Mouse (Mus musculus) natural killer cell, adult 2 months (primary cell): ENCODE results near the gene Ppp1ca.

Experiments
- DNase-seq, 2 experiments: peaks; one replicate each; pipeline ENCODE4 v3.0.0; 2022; ENCODE audit warnings: low spot score in 2 of 2

The Ppp1ca gene

DNA sequence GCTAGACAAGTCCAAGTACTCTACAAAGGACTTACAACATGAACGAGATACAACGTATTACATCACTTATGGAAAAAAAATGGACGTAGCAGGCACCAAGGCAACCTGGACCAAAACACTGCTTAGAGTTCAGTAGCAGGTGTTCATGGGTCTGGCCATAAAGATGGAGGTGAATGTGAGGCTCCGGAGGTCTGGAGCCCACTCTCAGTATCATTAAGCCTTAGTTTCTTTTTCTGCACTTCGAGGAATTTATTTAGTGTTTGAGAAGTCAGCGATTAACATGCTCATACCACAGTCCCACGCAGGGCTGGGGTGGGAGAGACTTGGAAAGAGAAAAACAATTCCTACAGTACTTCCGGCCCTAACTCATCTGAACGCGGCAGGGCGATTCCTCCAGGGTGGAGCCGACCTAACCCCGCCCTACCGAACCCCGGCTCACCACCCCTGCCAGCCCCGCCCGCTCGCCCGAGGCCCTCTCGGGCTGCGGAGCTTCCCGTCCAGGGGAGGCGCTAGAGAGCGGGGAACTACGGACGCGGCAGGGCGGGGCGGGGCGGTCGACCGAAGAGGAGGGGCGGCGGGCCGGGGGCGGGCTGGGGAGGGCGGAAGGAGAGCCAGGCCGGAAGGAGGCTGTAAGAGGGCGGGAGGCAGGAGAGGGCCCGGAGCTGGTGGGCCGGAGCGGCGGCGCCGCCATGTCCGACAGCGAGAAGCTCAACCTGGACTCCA, at the start of gene Ppp1ca:
TSS of gene Ppp1ca (plus strand) at position 538 of the 723 bp plus-strand sequence.
- DNase-seq = peak; percentile 91 to 96

DNA sequence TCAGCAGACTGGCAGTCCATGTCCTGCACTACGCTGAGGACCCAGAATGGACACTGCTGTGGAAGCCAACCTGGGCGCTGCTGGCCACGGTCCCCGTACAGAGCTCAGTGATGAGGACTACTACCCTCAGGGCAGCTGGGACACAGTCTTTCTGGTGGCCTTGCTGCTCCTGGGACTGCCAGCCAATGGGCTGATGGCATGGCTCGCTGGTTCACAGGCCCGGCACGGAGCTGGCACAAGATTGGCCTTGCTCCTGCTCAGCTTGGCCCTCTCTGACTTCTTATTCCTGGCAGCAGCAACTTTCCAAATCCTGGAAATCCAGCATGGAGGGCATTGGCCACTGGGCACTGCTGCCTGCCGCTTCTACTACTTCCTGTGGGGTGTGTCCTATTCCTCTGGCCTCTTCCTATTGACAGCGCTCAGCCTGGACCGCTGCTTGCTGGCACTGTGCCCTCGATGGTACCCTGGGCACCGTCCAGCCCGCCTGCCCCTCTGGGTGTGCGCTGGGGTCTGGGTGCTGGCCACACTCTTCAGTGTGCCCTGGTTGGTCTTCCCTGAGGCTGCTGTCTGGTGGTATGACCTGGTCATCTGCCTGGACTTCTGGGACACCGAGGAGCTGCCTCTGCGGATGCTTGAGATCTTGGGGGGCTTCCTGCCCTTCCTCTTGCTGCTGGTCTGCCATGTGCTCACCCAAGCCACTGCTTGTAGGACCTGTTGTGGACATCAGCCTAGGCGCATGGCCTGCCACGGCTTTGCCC, 49.3 kb upstream of the Ppp1ca start:
- DNase-seq = no peak

DNA sequence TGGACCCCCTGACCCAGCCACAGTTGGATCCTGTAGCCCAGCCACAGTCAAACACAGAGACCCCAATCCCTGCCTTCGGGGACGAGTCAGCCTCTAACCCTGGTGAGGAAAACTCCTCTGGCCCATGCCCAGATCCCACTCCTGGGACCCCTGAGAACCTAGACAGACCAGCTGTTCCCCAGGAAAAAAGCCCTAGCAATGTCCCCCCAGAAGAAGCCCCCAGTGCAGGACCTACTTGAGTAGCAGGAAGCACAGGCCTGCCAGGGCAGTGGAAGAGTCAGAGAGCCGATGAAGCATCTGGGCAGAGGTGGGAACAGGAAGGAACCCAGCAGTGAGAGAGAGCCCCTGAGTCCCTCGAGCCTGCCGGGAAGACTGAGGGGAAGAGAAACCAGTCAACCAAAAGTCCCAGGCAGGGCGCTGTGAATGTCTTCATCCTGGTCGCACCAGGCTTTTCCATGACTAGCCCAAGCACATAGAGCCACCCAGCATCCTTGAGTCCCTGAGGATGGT, 48.1 kb upstream of the Ppp1ca start, which contains the start of gene Cabp4:
TSS of gene Cabp4 (minus strand) at position 275 of the 510 bp plus-strand sequence.
- no peak for DNase-seq

DNA sequence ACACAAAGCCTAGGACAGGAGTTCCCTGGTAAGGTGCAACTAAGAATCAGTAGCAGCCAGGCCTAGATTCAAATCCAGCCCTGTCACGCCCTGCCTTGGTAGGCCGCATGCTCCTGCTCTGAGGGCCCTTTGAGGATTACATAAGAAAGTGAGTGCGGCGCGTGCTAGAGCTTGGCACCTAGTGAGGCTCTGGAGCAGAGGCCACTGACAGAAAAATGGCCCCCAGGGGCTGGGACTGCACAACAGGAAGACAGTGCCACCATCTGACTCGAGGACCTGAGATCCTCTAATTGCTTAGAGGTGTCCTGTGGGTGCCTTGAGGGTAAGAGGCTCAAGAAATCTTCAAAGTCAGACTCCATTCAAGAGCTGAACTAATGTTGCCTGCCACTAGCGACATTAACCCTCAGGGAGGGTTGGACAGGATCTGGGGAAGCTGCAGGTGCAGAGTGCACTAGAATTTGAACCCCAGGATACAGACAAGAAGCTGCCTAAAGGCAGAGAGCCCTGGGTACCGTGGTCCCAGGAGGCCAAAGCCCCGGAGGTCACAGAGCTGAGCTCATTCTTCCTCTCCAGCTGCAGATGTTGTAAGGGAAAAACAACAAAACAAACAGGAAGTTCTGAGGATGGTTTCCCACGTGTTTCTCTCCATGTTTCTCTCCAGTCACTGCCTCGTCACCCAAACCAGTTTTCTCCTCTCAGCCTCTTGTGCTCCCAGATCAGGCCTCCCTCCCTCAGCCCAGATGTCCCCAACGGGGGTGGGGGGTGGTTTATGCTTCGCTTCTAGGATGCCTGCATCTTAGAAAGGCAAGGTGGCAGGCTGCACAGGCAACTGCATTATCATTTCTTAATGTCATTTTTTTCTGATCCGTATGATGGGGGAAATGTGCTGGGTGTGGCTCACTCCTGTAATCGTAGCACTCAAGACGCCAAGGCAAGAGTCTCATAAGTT, 47.0 kb upstream of the Ppp1ca start:
- DNase-seq = no peak

DNA sequence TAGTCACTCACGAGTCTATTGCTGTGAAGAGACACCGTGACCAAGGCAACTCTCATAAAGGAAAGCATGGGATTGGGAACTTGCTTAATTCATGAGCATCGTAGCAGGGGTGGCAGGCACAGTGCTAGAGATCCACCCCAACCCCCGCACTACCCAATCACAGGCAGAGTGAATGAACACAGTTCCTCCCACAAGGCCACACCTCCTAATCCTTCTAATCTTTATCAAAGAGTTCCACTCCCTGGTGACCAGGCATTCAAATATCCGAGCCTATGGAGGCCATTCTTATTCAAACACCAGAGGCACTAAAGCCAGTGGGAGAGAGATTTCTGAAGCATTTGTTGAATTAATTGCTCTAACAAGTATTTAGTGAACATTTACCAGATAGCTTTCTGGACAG, 45.9 kb upstream of the Ppp1ca start:
- DNase-seq = no peak

DNA sequence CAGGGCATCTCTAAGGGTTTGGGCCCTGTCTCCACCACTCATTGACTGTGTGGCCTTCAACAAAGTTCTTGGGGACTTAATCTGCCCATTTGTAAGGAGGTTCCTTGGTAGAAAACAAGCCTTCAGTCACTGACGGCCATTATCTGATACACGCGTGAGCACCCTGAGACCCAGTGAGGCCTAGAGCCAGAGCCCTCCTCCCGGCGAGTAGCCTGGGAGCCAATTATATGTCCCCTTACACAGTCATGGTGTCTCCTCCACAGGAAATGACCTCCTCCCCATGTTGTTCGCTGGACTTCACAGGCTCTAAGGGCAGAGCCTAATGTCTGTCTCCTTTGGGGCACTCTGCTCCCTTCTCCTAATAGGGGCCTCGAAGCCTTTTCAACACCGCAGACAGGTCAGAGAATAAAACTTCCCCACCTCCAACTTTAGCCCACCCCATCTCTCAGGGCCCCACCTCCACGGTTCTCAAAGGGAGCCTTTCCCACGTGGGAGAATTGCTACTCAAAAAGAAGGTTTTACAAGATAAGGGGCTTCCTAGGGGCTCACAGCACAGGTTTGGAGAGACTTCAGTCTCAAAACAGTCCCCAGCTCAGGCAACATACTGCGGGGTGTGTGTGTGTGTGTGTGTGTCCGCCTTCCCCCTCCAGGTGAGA, 45.4 kb upstream of the Ppp1ca start:
- DNase-seq = no peak

DNA sequence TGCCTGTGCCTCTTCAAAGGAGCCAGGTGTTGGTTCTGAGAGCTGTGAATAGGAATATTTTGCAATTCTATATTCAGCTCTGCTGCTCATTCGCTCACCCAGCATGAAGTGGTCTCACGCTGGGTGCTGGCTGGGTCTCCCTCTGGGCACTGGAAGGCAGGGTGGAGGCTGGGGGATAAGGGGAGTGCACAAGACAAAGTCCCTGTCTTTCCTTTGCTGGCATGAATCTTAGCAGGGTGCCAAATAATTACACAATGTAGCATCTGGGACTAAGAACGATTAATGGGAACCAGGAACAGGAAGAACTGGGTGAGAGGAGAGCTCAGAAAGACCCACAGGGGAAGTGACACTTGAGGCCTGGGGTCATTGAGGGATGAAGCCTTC, 44.9 kb upstream of the Ppp1ca start:
- DNase-seq = no peak

DNA sequence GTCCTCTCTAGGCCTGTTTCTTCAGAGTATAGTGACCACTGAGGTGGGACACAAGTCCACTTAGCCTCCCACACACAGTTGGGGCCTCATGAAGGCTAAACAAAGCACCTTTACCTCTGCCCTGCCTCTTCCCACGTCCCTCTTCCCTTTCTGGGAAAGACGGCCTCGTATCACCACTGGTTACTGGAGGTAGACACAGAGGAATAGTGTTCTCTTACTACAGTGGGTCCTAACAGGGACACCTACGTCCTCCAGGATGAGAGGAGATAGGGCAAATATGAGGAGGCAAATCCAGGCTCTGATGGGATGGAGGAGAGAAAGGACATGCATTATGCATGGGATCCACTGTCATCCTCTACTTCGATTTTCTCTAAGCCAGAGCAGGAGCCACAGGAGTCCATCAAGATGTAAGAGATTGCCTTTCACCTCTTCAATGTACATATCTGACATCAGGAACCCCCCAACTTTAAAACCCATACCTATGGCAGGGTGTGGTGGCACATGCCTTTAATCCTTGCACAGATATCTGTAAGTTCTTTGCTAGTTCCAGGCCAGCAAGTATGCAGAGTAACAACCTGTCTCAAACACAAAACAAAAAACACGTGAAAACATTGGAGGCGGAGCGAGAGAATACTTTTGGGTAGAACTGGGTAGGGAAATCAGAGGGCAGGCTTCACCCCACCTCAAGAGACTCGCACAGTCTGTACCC, 43.9 kb upstream of the Ppp1ca start:
- DNase-seq = no peak

DNA sequence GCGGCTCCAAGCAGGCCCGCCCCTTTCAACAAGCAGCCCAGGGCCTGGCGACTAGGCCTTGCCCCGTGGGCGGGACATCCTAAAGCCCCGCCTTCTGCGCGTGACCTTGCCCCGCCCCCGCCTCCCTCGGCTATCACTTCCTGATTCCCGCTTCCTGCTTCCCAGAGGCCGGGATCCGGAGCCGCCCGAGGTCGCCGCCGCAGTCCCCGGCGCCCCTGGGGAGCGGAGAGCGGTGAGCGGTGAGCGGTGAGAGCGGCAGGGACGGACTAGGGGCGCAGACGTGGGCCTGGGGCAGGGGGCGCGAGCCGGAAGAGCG, 43.4 kb upstream of the Ppp1ca start, which contains the start of gene Coro1b:
TSS of gene Coro1b (plus strand) at position 129 of the 316 bp plus-strand sequence.
- DNase-seq = peak; percentile 81 to 89

DNA sequence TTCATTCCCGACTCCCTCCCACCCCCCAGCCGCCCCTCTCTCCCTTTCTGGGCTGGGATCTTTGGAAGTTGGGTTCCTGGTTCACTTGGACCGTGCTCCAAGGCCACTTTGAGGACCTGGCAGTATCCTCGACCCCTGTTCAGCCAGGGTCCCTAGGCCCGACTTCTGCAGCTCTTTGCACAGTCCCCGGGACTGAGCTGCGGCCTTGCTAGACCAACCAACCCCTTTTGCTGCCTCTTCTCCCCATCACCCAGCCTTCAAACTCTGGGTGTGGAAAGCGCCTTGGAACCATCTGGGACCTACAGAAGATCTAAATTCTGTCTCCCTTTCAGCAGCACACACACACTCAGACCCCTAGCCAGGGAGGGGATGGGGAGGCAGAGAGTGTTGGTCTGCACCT, 43.0 kb upstream of the Ppp1ca start:
- DNase-seq = no peak

DNA sequence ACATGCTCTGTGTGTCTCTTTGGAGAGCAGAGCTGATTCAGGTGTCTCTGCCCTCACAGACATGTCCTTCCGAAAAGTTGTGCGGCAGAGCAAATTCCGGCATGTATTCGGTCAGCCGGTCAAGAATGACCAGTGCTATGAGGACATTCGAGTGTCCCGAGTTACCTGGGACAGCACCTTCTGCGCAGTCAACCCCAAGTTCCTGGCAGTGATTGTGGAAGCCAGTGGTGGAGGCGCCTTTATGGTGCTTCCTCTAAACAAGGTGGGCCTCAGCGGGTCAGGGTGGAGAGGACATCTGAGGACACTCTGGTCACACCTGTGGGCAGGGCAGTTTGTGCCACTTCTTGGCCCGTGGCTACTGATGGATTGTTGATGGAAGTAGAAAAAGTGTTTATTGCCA, 42.6 kb upstream of the Ppp1ca start:
- DNase-seq = no peak

DNA sequence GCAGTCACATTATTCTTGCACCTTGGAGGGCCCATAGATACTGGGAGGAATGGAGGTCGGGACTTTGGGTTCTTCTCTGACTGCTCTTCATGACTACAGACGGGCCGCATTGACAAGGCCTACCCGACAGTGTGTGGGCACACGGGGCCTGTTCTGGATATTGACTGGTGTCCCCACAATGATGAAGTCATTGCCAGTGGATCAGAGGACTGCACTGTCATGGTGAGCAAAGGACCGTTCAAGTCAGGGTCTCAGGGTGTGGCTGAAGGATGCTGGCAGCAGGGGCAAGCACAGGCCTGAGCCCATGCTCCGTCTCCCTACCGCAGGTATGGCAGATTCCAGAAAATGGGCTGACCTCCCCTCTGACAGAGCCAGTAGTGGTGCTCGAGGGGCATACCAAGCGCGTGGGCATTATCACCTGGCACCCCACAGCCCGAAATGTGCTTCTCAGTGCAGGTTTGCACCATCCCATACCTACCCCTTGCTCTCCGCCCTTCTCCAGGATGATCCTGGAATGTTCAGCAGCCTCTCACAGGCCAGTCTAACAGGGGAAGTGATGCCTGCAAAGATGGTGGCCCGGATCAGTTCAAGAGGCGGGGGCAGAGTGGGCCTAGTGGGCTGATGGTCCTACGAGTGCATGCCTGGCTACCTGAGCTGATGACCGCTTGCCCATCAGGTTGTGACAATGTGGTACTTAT, 42.0 kb upstream of the Ppp1ca start:
- DNase-seq = no peak

DNA sequence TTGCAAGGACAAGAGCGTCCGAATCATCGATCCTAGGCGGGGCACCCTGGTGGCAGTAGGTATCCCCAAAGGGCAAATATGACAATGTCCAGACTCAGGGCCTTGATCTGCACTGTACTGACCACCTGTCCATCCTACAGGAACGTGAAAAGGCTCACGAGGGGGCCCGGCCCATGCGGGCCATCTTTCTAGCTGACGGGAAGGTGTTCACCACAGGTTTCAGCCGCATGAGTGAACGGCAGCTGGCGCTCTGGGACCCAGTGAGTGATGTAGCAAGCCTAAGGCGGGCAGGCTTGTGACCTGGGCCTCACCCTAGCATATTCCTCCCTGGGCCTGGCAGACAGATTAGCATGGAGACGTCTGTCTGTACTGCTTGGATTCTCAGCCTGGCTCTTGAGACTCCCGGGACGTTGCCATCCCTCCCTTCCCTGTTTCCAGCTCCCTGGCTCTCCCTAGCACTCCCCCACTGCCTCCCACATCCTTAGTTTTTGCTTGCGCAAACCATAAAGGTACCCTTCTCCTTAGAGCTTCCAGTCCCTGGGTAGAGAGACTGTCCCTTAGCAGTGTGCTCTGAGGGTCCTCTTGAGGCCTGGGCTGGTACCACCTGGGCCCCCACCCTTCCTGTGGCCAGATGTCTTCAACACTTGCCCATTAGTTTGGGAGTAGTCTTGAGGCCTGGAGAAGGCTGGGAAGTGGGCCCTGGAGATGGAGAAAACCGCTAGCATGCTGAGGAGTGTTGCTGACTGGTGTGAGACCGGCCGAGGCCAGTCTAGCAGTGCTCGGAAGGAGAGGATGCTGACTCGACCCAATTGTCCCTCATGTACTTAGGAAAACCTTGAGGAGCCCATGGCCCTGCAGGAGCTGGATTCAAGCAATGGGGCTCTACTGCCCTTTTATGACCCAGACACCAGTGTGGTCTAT, 41.0 kb upstream of the Ppp1ca start:
- DNase-seq = no peak

DNA sequence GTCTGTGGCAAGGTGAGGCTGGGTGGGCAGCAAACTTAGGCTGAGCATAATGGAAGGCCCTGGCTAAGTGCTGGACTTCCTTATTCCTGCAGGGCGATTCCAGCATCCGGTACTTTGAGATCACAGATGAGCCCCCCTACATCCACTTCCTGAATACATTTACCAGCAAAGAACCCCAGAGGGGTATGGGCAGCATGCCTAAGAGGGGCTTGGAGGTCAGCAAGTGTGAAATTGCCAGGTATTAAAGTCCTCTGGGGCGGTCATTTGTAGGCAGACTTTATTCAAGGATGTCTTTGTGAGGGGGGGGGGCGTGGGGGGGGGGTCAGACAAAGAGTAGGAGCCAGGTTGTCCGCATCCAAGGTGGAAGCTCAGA, 40.4 kb upstream of the Ppp1ca start:
- DNase-seq = no peak

DNA sequence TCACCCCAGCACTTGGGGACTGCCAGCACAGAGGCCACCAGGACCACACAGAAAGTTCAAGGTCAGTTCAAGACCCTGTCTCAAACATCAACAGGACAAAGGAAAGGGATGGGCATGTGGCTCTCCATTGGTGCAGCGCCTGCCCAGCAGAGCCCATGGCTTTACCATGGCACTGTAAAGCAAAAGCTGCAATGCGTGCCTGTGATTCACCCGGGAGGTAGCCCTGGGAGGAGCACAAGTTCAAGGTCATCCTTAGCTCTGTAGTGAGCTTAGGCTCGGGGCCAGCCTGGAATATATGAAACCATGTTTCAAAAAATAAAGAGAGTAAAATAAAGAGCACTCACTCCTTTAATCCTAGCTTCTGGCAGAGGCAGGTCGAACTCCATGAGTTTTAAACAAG, 40.0 kb upstream of the Ppp1ca start:
- no peak for DNase-seq

DNA sequence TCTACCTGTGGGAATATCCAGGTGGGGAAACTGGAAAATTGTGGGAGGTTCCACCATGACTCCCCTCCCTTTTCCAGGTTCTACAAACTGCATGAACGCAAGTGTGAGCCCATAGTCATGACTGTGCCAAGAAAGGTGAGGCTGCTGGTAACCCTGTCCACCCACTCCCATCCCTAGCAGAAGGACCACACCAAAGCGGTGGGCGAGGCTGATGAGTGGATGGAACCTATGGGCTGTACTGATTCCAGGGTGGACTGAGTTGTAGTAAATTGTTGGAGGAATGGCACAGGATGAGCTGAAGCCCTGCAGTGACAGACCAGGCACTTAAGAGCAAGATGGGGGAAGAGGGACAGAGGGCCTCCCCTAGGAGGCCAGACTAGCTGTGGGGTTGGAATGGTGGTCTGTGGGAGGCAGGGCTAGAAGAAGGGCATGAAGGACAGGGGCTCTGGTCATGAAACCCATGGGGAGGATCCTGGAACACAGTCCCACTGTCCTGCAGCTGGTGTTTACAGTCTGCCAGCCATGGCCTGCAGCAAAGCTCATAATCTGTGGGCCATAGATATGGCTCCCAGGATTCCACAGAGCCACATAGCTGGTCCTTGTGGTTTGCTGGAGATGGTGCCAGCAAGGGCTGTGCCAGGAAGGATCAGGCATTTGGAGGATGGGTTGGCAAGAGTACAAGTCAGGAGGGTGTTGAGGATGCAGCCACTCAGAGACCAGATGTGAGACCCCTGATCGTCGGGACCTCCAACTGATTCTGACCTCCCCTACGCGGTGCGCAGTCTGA, 39.2 kb upstream of the Ppp1ca start:
- DNase-seq = no peak

DNA sequence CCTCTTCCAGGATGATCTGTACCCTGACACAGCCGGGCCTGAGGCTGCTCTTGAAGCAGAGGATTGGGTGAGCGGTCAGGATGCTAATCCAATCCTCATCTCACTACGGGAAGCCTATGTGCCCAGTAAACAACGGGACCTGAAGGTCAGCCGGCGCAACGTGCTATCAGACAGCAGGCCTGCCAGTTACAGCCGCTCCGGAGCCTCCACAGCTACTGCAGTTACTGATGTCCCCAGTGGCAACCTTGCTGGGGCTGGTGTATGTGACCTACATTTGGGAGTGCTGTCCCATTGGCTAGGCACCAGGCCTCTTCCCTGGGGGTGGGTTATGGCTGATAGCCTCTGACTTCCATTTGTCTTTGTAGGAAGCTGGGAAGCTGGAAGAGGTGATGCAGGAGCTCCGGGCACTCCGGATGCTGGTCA, 38.6 kb upstream of the Ppp1ca start, which contains the start of gene Ptprcap:
TSS of gene Ptprcap (plus strand) at position 373 of the 423 bp plus-strand sequence.
- no peak for DNase-seq
